Mouse (Mus musculus) lung, adult 2 months (tissue): ENCODE results near the gene Prkg1.

Experiments
- CTCF ChIP-seq: fragments of 200-500 bp; IDR thresholded peaks from 2 replicates; pipeline ENCODE4 v1.5.1; 2011; ENCODE audit warnings: mild to moderate bottlenecking, low read length, control low read depth; ENCODE audit not compliant: insufficient read depth
- POLR2A ChIP-seq: fragments of 200-500 bp; IDR thresholded peaks from 2 replicates; pipeline ENCODE4 v1.6.1; 2011; ENCODE audit warnings: low read depth, mild to moderate bottlenecking, control low read depth, low read length, borderline replicate concordance; ENCODE audit errors: extremely low read depth

DNA sequence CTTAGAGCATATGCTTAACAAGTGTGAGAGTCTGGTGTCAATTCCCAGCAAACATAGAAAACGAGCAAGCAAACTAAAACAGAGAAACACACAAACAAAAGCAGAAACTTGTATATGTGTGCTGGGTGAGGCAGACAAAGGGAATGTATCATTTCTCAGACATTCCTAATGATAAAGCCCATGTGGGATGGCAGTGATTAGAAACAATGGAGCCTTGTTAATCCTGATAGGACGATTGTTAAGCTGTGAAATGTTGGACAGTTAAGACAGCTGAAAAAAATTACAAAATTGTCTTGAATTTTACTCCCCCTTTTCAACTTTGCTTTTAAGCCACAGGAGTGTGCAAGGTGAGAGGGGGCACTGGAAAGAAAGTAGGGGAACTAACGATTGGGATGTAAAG, 1133.8 kb downstream of the Prkg1 start:
- no peak for TF ChIP-seq CTCF
- no peak for TF ChIP-seq POLR2A
